Mouse (Mus musculus): ENCODE measurements at regions not wholly inside any gene's neighbourhood (a gene's known extent, or its start where the extent isn't known, plus 50 kb on each side); places are given as distances from the start of the nearest gene placed in this dataset.

DNA sequence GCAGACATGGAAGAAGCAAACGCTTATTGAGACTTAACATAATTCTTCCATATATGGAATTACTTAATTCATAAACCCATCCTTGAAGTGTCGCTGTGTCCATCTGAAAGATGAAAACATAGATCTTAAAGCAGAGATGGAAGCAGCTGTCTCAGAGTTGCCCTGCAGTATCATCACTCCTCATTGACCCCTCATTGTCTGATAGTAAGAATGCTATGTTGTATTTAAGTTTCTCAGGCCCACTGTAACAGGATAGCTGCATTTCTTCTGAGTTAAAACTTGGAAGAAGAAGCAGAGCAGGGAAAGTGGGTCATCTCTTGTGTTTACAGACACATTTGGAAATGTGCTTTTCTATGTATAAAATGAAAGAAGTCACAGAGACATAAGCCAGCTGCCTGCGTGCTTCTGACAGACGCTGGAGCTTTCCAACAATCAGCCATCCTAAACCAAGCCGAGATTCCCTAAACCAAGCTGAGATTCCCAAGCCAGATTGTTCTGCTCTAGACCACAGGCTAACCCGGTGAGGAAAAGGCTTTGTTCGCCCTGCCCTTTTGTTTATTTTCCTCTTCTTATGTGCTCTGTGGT lies 440.1 kb upstream of the Klf4 start:
- ATAC-seq (no peak), DNase-seq (ENCODE audit: low spot score) (no peak)
- no peak for TF ChIP-seq CTCF (IDR thresholded peaks at IDR 0.05; ENCODE audit: low read depth)
- WGBS: 82% methylated on average over 7 of the region's 7 CpGs
- H3K4me2 ChIP-seq (ENCODE audit: low read depth, low read length): no peak overlapping the region
- no peak overlapping the region for H3K4me3 ChIP-seq (ENCODE audit: low read length)
- no peak overlapping the region for H3K9ac ChIP-seq (replicated peaks; ENCODE audit: low read length)
- H3K27ac ChIP-seq: no peak overlapping the region
- no peaks in the 10 kb centered on the region for H3K4me1 ChIP-seq (ENCODE audit: insufficient read depth, low read length)
- no peaks in the 10 kb centered on the region for H3K36me3 ChIP-seq (ENCODE audit: insufficient read depth, low read length)
- H3K9me3 ChIP-seq (ENCODE audit: low read length): no peaks in the 10 kb centered on the region
- H3K27me3 ChIP-seq (ENCODE audit: insufficient read depth, low read length): no peaks in the 10 kb centered on the region

DNA sequence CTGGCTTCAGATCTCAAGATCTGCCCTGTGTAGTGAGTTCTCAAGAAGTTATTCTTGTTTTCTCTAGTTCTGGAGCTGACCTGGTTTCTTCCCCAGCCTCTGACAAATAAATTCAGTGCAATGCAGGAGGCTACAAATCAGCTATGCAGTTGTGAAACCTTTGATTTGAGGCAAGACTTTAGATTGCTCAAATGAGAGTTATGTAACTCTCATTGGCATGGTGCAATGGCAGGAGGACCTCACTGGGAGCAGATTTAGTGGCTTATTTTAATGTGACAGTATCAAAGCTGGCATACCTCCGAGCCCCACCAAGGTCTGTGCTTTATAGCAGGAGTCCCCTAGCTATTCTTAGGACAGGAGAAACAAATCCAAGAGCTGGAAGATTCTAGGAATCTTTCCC lies 427.8 kb upstream of the Klf4 start:
- no peaks in the 10 kb centered on the region for H3K36me3 ChIP-seq (ENCODE audit: insufficient read depth, low read length)
- H3K4me2 ChIP-seq (ENCODE audit: low read depth, low read length): no peak overlapping the region
- DNase-seq (ENCODE audit: low spot score): no peak
- no peaks in the 10 kb centered on the region for H3K4me1 ChIP-seq (ENCODE audit: insufficient read depth, low read length)
- ATAC-seq: no peak
- no peak overlapping the region for H3K9ac ChIP-seq (replicated peaks; ENCODE audit: low read length)
- no peak overlapping the region for H3K4me3 ChIP-seq (ENCODE audit: low read length)
- 0 out of 2 replicates have a peak, but pooled peaks cover 3% of the 10 kb centered on the region for H3K9me3 ChIP-seq (ENCODE audit: low read length)
- H3K27me3 ChIP-seq (ENCODE audit: insufficient read depth, low read length): no peaks in the 10 kb centered on the region
- no peak for TF ChIP-seq CTCF (IDR thresholded peaks at IDR 0.05; ENCODE audit: low read depth)
- no peak overlapping the region for H3K27ac ChIP-seq
- 76% methylated on average over 1 of the region's 1 CpGs for WGBS

DNA sequence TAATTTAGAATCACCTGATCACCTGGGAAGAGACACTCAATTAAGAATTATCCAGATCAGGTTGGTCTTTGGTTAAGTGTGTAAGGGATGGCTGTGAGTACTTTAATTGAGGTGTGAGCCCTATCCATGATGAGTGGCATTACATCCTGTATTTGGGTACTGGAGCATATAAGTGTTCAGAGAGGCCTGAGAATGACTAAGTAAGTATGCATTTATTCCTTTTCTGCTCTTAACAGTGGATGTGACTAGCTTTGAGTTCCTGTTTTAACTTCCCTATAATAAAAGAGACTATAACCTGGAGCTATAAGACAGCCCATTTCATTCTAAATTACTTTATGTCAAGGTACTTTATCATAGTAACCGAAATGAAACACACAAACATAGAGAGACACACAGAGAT lies 421.4 kb upstream of the Klf4 start:
- ATAC-seq (no peak), DNase-seq (ENCODE audit: low spot score) (no peak)
- Histone ChIP-seq H3K9me3 (ENCODE audit: low read length) (no peaks in the 10 kb centered on the region), H3K4me3 (ENCODE audit: low read length) (no peak overlapping the region), H3K4me2 (ENCODE audit: low read depth, low read length) (no peak overlapping the region), H3K9ac (replicated peaks; ENCODE audit: low read length) (no peak overlapping the region), H3K36me3 (ENCODE audit: insufficient read depth, low read length) (no peaks in the 10 kb centered on the region), H3K27ac (no peak overlapping the region), H3K27me3 (ENCODE audit: insufficient read depth, low read length) (no peaks in the 10 kb centered on the region), H3K4me1 (ENCODE audit: insufficient read depth, low read length) (no peaks in the 10 kb centered on the region)
- TF ChIP-seq CTCF (IDR thresholded peaks at IDR 0.05; ENCODE audit: low read depth): no peak
- WGBS: 82% methylated on average over 1 of the region's 1 CpGs

DNA sequence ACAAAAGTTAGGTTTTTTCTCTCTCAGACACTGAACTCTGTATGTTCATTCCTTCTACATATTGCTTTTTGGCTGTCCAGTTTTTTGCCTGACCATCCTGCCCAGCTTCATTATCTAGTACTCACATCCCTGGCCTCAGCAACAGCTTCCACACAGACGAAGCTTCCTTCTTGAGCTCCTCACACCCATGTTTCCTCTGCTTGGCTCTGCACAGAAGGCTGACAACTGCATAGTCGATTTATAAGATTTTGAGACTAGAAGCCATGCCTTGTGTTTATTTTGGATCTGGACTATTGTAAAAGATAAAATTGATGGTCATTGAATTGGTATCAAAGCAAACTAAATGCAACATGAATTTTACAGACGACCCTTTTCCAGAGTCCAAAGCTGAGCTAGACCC lies 420.0 kb upstream of the Klf4 start:
- no peaks in the 10 kb centered on the region for H3K27me3 ChIP-seq (ENCODE audit: insufficient read depth, low read length)
- 83% methylated on average over 3 of the region's 3 CpGs for WGBS
- ATAC-seq (no peak), DNase-seq (ENCODE audit: low spot score) (no peak)
- H3K36me3 ChIP-seq (ENCODE audit: insufficient read depth, low read length): no peaks in the 10 kb centered on the region
- H3K9ac ChIP-seq (replicated peaks; ENCODE audit: low read length): no peak overlapping the region
- no peaks in the 10 kb centered on the region for H3K4me1 ChIP-seq (ENCODE audit: insufficient read depth, low read length)
- H3K4me3 ChIP-seq (ENCODE audit: low read length): no peak overlapping the region
- TF ChIP-seq CTCF (IDR thresholded peaks at IDR 0.05; ENCODE audit: low read depth): no peak
- H3K4me2 ChIP-seq (ENCODE audit: low read depth, low read length): no peak overlapping the region
- no peaks in the 10 kb centered on the region for H3K9me3 ChIP-seq (ENCODE audit: low read length)
- H3K27ac ChIP-seq: no peak overlapping the region

DNA sequence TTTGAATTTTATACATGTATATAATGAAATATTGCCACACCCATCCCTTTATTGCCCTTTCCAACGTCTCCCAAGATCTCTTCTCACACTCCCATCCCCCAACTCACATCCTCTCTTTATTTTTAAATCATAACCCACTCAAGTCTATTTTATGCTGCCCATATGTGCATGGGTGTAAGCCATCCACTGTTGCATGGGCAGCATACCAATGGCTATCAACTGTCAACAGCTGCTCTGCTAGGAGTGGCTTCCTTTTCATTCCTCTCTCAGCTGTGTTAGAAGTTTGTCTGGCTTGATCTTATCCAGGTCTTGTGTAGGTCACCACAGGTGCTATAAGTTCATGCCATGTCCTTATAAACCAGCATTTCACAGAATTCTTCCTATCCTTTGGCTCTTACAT lies 409.2 kb upstream of the Klf4 start:
- Histone ChIP-seq H3K27me3 (ENCODE audit: insufficient read depth, low read length) (no peaks in the 10 kb centered on the region), H3K4me3 (ENCODE audit: low read length) (no peak overlapping the region), H3K36me3 (ENCODE audit: insufficient read depth, low read length) (no peaks in the 10 kb centered on the region), H3K9ac (replicated peaks; ENCODE audit: low read length) (no peak overlapping the region), H3K4me1 (ENCODE audit: insufficient read depth, low read length) (no peaks in the 10 kb centered on the region; the same call in 1 of the 2 replicates), H3K27ac (no peak overlapping the region), H3K4me2 (ENCODE audit: low read depth, low read length) (no peak overlapping the region), H3K9me3 (ENCODE audit: low read length) (no peaks in the 10 kb centered on the region)
- DNase-seq (ENCODE audit: low spot score) (no peak), ATAC-seq (no peak)
- 73% methylated on average over 1 of the region's 1 CpGs for WGBS
- no peak for TF ChIP-seq CTCF (IDR thresholded peaks at IDR 0.05; ENCODE audit: low read depth)

DNA sequence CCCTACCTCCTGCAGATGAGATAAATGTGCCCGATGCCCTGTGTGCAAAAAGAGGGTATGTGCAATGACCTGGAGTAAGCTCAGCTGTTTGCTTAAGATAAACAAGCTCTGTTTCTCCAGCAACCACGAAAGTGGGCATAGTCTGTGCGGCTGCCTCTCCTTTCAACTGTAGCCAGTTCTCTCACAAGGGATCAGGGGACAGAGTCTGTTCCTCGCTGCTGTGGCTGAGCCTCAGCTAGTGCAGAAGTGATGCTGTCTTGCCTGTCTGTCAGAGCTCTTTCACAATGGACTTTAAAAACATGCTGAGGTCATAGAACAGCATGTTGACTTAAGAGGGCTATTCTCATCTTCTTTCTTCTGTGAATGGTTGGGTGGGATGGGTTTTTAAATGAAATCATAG lies 406.1 kb upstream of the Klf4 start:
- Histone ChIP-seq H3K4me2 (ENCODE audit: low read depth, low read length) (no peak overlapping the region), H3K4me1 (ENCODE audit: insufficient read depth, low read length) (no peaks in the 10 kb centered on the region; the same call in 1 of the 2 replicates), H3K9me3 (ENCODE audit: low read length) (no peaks in the 10 kb centered on the region), H3K36me3 (ENCODE audit: insufficient read depth, low read length) (no peaks in the 10 kb centered on the region), H3K27me3 (ENCODE audit: insufficient read depth, low read length) (no peaks in the 10 kb centered on the region), H3K4me3 (ENCODE audit: low read length) (no peak overlapping the region), H3K27ac (no peak overlapping the region), H3K9ac (replicated peaks; ENCODE audit: low read length) (no peak overlapping the region)
- ATAC-seq (no peak), DNase-seq (ENCODE audit: low spot score) (peak; percentile 40)
- TF ChIP-seq CTCF (IDR thresholded peaks at IDR 0.05; ENCODE audit: low read depth): no peak
- 34% methylated on average over 4 of the region's 4 CpGs for WGBS

DNA sequence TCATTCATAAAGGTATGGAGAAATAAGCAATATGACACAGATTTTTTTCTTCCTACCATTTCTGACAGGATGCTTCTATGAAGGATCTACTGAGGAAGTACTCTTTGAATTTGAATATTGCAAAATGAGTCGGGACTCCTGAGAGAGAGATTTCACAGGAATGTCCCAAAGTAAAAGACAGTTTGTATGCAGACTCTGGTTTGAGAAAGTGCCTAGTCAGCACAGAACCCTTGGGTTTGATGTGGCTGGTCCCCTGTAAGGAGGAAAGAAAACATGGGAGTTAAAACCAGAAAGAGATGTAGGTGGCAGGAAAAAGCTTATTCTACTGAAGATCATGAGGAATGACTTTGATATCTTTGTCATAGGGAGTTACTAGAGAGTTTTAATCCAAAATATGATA lies 405.6 kb upstream of the Klf4 start:
- ATAC-seq (no peak), DNase-seq (ENCODE audit: low spot score) (no peak)
- H3K27ac ChIP-seq: no peak overlapping the region
- no peaks in the 10 kb centered on the region for H3K27me3 ChIP-seq (ENCODE audit: insufficient read depth, low read length)
- no peak overlapping the region for H3K4me3 ChIP-seq (ENCODE audit: low read length)
- H3K9me3 ChIP-seq (ENCODE audit: low read length): no peaks in the 10 kb centered on the region
- no peaks in the 10 kb centered on the region for H3K36me3 ChIP-seq (ENCODE audit: insufficient read depth, low read length)
- no peak overlapping the region for H3K9ac ChIP-seq (replicated peaks; ENCODE audit: low read length)
- 90% methylated on average over 1 of the region's 1 CpGs for WGBS
- no peaks in the 10 kb centered on the region; the same call in 1 of the 2 replicates for H3K4me1 ChIP-seq (ENCODE audit: insufficient read depth, low read length)
- no peak for TF ChIP-seq CTCF (IDR thresholded peaks at IDR 0.05; ENCODE audit: low read depth)
- H3K4me2 ChIP-seq (ENCODE audit: low read depth, low read length): no peak overlapping the region

All from hindbrain, postnatal 0 days (tissue).